Mouse (Mus musculus): ENCODE results near the gene Cacnb4. TPM values are rescaled to one million over a fixed set of nuclear protein-coding genes. Genes with fewer than 3 reads are reported as not detected.

Gene Cacnb4
- polyA plus RNA-seq, 1 experiment from 2014 or later: 3.5 TPM

DNA sequence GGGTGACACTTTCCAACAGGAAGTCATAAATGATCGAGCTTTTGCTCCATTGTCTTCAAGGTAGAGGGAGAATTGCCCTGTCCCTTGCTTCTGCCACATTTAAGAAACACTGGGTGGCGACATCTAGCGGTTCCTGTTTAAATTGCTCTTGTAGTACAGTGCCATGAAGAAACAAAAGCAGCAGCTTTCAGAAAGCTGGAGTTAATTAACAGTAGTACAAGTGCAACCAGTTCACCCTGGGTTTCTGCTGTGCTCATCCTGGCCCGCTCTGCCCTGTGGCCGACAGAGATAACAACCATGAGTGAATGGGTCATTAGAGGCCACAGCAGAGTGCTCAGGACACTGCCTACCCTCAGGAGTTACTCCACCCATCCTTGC is 85.7 kb downstream of the Cacnb4 start:
- no peak overlapping the region for H3K4me3 ChIP-seq (ENCODE audit: low read depth, low read length)
- no peaks in the 10 kb centered on the region for H3K36me3 ChIP-seq (ENCODE audit: control insufficient read depth, insufficient read depth, low read length)
- H3K27ac ChIP-seq (ENCODE audit: low read length): no peak overlapping the region
- no peaks in the 10 kb centered on the region for H3K4me1 ChIP-seq (ENCODE audit: control insufficient read depth, insufficient read depth, low read length)
- H3K27me3 ChIP-seq (ENCODE audit: control insufficient read depth, insufficient read depth, low read length): no peaks in the 10 kb centered on the region
- ATAC-seq (ENCODE audit: insufficient number of reproducible peaks, insufficient read depth, low FRiP score, low read depth): no peak
- H3K9me3 ChIP-seq (ENCODE audit: control insufficient read depth, low read depth, low read length): no peaks in the 10 kb centered on the region
- WGBS: 3% methylated on average over 5 of the region's 5 CpGs
- H3K4me2 ChIP-seq (replicated peaks; ENCODE audit: low read depth, low read length): no peak overlapping the region
- no peak overlapping the region for H3K9ac ChIP-seq (replicated peaks; ENCODE audit: low read depth, low read length)

- 81% methylated on average over 7 of the region's 7 CpGs for WGBS
- Histone ChIP-seq H3K27me3 (ENCODE audit: control insufficient read depth, insufficient read depth, low read length) (no peaks in the 10 kb centered on the region), H3K9ac (replicated peaks; ENCODE audit: low read depth, low read length) (no peak overlapping the region), H3K36me3 (ENCODE audit: control insufficient read depth, insufficient read depth, low read length) (no peaks in the 10 kb centered on the region), H3K4me2 (replicated peaks; ENCODE audit: low read depth, low read length) (no peak overlapping the region), H3K27ac (ENCODE audit: low read length) (no peak overlapping the region), H3K4me1 (ENCODE audit: control insufficient read depth, insufficient read depth, low read length) (no peaks in the 10 kb centered on the region), H3K4me3 (ENCODE audit: low read depth, low read length) (no peak overlapping the region), H3K9me3 (ENCODE audit: control insufficient read depth, low read depth, low read length) (no peaks in the 10 kb centered on the region)
- no peak for ATAC-seq (ENCODE audit: insufficient number of reproducible peaks, insufficient read depth, low FRiP score, low read depth)
These were observed 86.2 kb downstream of the Cacnb4 start for GRCm38 (mm10) chr2:52590340-52590969.

DNA sequence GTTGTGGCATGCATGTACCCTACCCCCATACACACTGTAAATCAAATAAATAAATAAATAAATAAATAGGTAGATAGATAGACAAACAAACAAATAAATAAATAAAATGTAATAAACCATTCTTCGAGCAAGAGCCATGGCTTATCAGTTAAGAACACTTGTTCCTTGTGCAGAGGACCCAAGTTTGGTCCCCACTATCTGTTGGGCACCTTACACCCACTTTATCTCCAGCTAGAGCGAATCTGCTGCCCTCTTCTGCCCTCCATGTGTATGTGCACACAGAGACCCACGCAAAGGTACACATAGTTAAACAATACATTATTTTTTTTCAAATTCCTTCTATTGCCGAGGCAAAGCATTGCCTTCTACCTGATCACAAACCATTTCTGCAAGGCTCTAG is 87.1 kb downstream of the Cacnb4 start:
- 86% methylated on average over 4 of the region's 4 CpGs for WGBS
- H3K9me3 ChIP-seq (ENCODE audit: control insufficient read depth, low read depth, low read length): no peaks in the 10 kb centered on the region
- H3K27ac ChIP-seq (ENCODE audit: low read length): no peak overlapping the region
- no peaks in the 10 kb centered on the region for H3K36me3 ChIP-seq (ENCODE audit: control insufficient read depth, insufficient read depth, low read length)
- no peak for ATAC-seq (ENCODE audit: insufficient number of reproducible peaks, insufficient read depth, low FRiP score, low read depth)
- H3K4me1 ChIP-seq (ENCODE audit: control insufficient read depth, insufficient read depth, low read length): no peaks in the 10 kb centered on the region
- no peaks in the 10 kb centered on the region for H3K27me3 ChIP-seq (ENCODE audit: control insufficient read depth, insufficient read depth, low read length)
- H3K4me3 ChIP-seq (ENCODE audit: low read depth, low read length): no peak overlapping the region
- no peak overlapping the region for H3K4me2 ChIP-seq (replicated peaks; ENCODE audit: low read depth, low read length)
- H3K9ac ChIP-seq (replicated peaks; ENCODE audit: low read depth, low read length): no peak overlapping the region

DNA sequence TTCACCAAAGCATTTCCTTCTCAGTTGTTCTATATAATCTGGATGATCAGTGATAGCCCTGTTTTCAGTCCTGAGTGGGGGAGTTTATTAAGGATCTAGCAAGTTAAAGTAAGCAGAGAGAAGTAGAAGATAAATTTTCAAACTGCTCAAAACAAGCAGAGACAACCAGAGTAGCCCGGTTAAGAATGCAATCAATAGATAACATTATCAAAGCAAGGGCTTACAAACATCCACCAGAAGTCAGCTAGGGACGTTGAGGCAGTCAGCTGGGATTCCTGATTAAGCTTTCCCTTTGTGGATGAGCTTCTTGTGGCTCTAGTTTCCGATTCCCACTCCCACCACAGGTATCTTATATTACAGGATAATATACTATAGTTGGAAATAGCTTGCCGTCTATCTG is 91.2 kb downstream of the Cacnb4 start:
- Histone ChIP-seq H3K9me3 (ENCODE audit: control insufficient read depth, low read depth, low read length) (no peaks in the 10 kb centered on the region), H3K4me2 (replicated peaks; ENCODE audit: low read depth, low read length) (no peak overlapping the region), H3K4me3 (ENCODE audit: low read depth, low read length) (no peak overlapping the region), H3K4me1 (ENCODE audit: control insufficient read depth, insufficient read depth, low read length) (no peaks in the 10 kb centered on the region), H3K27me3 (ENCODE audit: control insufficient read depth, insufficient read depth, low read length) (no peaks in the 10 kb centered on the region), H3K36me3 (ENCODE audit: control insufficient read depth, insufficient read depth, low read length) (no peaks in the 10 kb centered on the region), H3K27ac (ENCODE audit: low read length) (no peak overlapping the region), H3K9ac (replicated peaks; ENCODE audit: low read depth, low read length) (no peak overlapping the region)
- 66% methylated on average over 4 of the region's 4 CpGs for WGBS
- ATAC-seq (ENCODE audit: insufficient number of reproducible peaks, insufficient read depth, low FRiP score, low read depth): no peak

GRCm38 (mm10) chr2:52581132-52581781 is 95.4 kb downstream of the Cacnb4 start:
- 79% methylated on average over 11 of the region's 11 CpGs for WGBS
- Histone ChIP-seq H3K9me3 (ENCODE audit: control insufficient read depth, low read depth, low read length) (no peaks in the 10 kb centered on the region), H3K27me3 (ENCODE audit: control insufficient read depth, insufficient read depth, low read length) (no peaks in the 10 kb centered on the region), H3K36me3 (ENCODE audit: control insufficient read depth, insufficient read depth, low read length) (no peaks in the 10 kb centered on the region), H3K27ac (ENCODE audit: low read length) (no peak overlapping the region), H3K4me3 (ENCODE audit: low read depth, low read length) (no peak overlapping the region), H3K9ac (replicated peaks; ENCODE audit: low read depth, low read length) (no peak overlapping the region), H3K4me2 (replicated peaks; ENCODE audit: low read depth, low read length) (no peak overlapping the region), H3K4me1 (ENCODE audit: control insufficient read depth, insufficient read depth, low read length) (no peaks in the 10 kb centered on the region)
- ATAC-seq (ENCODE audit: insufficient number of reproducible peaks, insufficient read depth, low FRiP score, low read depth): no peak

DNA sequence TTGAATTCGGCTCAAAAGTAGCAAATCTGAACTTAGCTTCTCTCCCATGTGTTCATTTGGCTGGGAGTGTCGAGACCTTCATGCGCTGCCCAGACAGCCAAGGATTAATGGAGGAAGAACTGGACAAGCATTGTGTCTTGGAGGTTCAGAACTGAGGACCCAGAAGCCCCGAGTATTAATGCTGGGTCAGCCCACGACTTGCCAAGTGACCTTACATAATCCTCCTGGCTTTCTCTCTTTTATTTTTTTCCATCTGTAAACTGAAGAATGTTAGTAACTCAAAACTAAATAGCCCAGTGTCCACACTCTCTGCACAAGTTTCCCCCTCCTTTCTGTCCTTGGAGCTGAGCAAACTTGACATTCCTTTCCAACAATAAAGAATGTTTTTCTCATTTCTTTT is 95.9 kb downstream of the Cacnb4 start:
- Histone ChIP-seq H3K9me3 (ENCODE audit: control insufficient read depth, low read depth, low read length) (no peaks in the 10 kb centered on the region), H3K4me1 (ENCODE audit: control insufficient read depth, insufficient read depth, low read length) (no peaks in the 10 kb centered on the region), H3K4me3 (ENCODE audit: low read depth, low read length) (no peak overlapping the region), H3K9ac (replicated peaks; ENCODE audit: low read depth, low read length) (no peak overlapping the region), H3K27me3 (ENCODE audit: control insufficient read depth, insufficient read depth, low read length) (no peaks in the 10 kb centered on the region), H3K4me2 (replicated peaks; ENCODE audit: low read depth, low read length) (no peak overlapping the region), H3K36me3 (ENCODE audit: control insufficient read depth, insufficient read depth, low read length) (no peaks in the 10 kb centered on the region), H3K27ac (ENCODE audit: low read length) (no peak overlapping the region)
- 35% methylated on average over 5 of the region's 5 CpGs for WGBS
- ATAC-seq (ENCODE audit: insufficient number of reproducible peaks, insufficient read depth, low FRiP score, low read depth): no peak; the same call in 1 of the 2 replicates

- H3K4me3 ChIP-seq (ENCODE audit: low read depth, low read length): no peak overlapping the region
- H3K27ac ChIP-seq (ENCODE audit: low read length): no peak overlapping the region
- no peaks in the 10 kb centered on the region for H3K9me3 ChIP-seq (ENCODE audit: control insufficient read depth, low read depth, low read length)
- ATAC-seq (ENCODE audit: insufficient number of reproducible peaks, insufficient read depth, low FRiP score, low read depth): no peak
- H3K4me1 ChIP-seq (ENCODE audit: control insufficient read depth, insufficient read depth, low read length): no peaks in the 10 kb centered on the region
- H3K9ac ChIP-seq (replicated peaks; ENCODE audit: low read depth, low read length): no peak overlapping the region
- no peak overlapping the region for H3K4me2 ChIP-seq (replicated peaks; ENCODE audit: low read depth, low read length)
- no peaks in the 10 kb centered on the region for H3K36me3 ChIP-seq (ENCODE audit: control insufficient read depth, insufficient read depth, low read length)
- WGBS: 47% methylated on average over 3 of the region's 3 CpGs
- H3K27me3 ChIP-seq (ENCODE audit: control insufficient read depth, insufficient read depth, low read length): no peaks in the 10 kb centered on the region
These were observed 97.8 kb downstream of the Cacnb4 start for GRCm38 (mm10) chr2:52578846-52579245.

DNA sequence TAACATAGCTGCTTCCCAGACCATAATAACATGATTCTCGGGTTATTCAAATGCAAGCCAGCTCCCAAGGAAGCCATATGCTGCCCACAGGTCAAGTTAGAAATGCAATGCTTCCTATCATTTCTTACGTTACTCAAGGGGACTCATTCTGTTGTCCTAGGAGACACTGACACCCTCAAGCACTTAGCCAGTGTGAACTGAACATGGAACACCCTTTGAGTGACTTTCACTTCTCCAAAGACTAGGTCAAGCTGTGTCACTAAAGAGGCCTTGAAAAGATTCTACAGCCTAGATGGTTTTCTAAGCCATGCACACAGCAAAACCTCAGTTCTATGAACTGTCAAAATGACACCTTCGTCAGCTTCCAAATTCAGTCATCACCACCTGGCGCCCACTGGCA is 98.9 kb downstream of the Cacnb4 start:
- Histone ChIP-seq H3K9me3 (ENCODE audit: control insufficient read depth, low read depth, low read length) (no peaks in the 10 kb centered on the region), H3K27ac (ENCODE audit: low read length) (no peak overlapping the region), H3K4me2 (replicated peaks; ENCODE audit: low read depth, low read length) (no peak overlapping the region), H3K36me3 (ENCODE audit: control insufficient read depth, insufficient read depth, low read length) (no peaks in the 10 kb centered on the region), H3K27me3 (ENCODE audit: control insufficient read depth, insufficient read depth, low read length) (no peaks in the 10 kb centered on the region), H3K4me1 (ENCODE audit: control insufficient read depth, insufficient read depth, low read length) (no peaks in the 10 kb centered on the region), H3K9ac (replicated peaks; ENCODE audit: low read depth, low read length) (no peak overlapping the region), H3K4me3 (ENCODE audit: low read depth, low read length) (no peak overlapping the region)
- ATAC-seq (ENCODE audit: insufficient number of reproducible peaks, insufficient read depth, low FRiP score, low read depth): no peak
- 87% methylated on average over 4 of the region's 4 CpGs for WGBS

DNA sequence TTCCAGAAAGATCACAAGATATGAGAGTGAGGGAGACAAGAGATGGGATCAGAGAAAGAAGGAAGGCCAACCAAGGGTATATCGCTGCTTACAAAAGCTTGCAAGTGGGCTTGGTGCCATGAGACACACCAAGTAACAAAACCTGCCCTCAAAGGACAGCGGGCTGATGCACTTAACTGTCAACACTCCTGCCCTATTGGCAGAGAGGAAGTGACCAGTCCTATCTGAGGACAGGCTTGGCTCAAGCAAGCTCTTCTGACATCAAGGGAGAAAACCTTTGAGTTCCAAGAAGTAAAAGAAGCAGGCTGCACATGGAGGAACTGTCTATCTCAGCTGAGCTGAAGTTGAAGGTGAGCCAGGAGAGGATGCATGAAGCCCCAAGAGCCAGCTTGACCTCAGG is 100.1 kb downstream of the Cacnb4 start:
- Histone ChIP-seq H3K4me2 (replicated peaks; ENCODE audit: low read depth, low read length) (no peak overlapping the region), H3K4me3 (ENCODE audit: low read depth, low read length) (no peak overlapping the region), H3K36me3 (ENCODE audit: control insufficient read depth, insufficient read depth, low read length) (no peaks in the 10 kb centered on the region), H3K9me3 (ENCODE audit: control insufficient read depth, low read depth, low read length) (no peaks in the 10 kb centered on the region), H3K9ac (replicated peaks; ENCODE audit: low read depth, low read length) (no peak overlapping the region), H3K27me3 (ENCODE audit: control insufficient read depth, insufficient read depth, low read length) (no peaks in the 10 kb centered on the region), H3K27ac (ENCODE audit: low read length) (no peak overlapping the region), H3K4me1 (ENCODE audit: control insufficient read depth, insufficient read depth, low read length) (no peaks in the 10 kb centered on the region)
- ATAC-seq (ENCODE audit: insufficient number of reproducible peaks, insufficient read depth, low FRiP score, low read depth): no peak
- 92% methylated on average over 2 of the region's 2 CpGs for WGBS
